Mouse (Mus musculus): Measurements from ENCODE around the gene Elp6.

GRCm38 (mm10) chr9:110366746-110367145 is 61.8 kb downstream of the Elp6 start:
- TF ChIP-seq CTCF (IDR thresholded peaks at IDR 0.05; ENCODE audit: low read depth, low read length), result no peak
- TF ChIP-seq EP300 (IDR thresholded peaks at IDR 0.05; ENCODE audit: insufficient read depth, low read depth, low read length), result no peak
- TF ChIP-seq POLR2A (IDR thresholded peaks at IDR 0.05; ENCODE audit: insufficient read depth, low read length), result no peak
